Mouse (Mus musculus): ENCODE measurements around the gene Fstl5. TPM values are rescaled to one million over a fixed set of nuclear protein-coding genes. Genes with fewer than 3 reads are reported as not detected.

The Fstl5 gene
- 7.3 and 7.4 TPM in 2 replicates for polyA plus RNA-seq (2014; fragmentation: Nextera tagmentation; extraction: Ambion mirVana)

DNA sequence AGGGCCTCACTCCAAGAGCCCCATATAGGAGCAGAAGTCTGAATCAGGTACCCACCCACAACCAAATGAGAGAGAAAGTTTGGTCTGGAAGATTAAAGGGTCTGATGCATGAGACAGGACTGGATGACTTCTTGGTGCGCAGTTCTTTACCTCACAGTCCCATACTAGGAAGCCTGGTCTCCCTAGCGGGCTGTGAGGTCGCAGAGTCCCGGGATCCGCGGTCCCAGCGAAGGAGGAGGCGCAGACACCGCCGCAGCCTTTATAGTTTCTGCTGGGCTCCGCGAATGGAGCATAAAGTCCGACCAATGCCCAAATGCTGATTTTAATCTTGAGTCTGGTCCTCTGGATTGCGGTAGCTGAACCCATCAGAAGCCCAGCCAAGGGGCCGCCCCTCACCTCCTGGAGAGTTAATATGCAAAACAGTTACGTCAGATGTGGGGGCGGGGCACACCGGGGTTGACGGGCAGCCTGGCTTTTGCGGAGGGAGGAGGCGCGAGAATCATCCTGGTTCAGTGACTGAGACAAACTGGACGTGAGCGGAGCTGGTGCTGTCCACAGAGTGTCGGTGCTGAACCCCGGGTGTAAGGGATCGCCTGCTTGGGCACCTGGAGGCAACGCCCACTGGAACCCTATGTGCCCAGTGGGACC is at the start of gene Fstl5:
Gene Fstl5, plus strand, starts transcription at position 211 of the 648 bp plus-strand sequence.
- Histone ChIP-seq H3K9me3 (ENCODE audit: control insufficient read depth, low read length) (no peaks in the 10 kb centered on the region), H3K27ac (ENCODE audit: low read depth) (no peak within 1 kb of the TSS), H3K36me3 (ENCODE audit: control insufficient read depth, insufficient read depth, low read length) (no peaks in the 10 kb centered on the region), H3K27me3 (replicated peaks; ENCODE audit: control insufficient read depth, insufficient read depth, low read length) (no peaks in the 10 kb centered on the region), H3K9ac (ENCODE audit: low read length) (no peak within 1 kb of the TSS), H3K4me3 (ENCODE audit: low read depth, low read length) (peak within 1 kb of the TSS; percentile 32), H3K4me1 (replicated peaks; ENCODE audit: control insufficient read depth, insufficient read depth, low read length) (no peaks in the 10 kb centered on the region), H3K4me2 (ENCODE audit: low read length) (peak within 1 kb of the TSS; percentile 51)
- ATAC-seq (replicated peaks; ENCODE audit: low FRiP score, low TSS enrichment, low read depth) (peak; percentile 80), DNase-seq (ENCODE audit: low spot score) (peak; percentile 88)
- under 1% methylated on average over 28 of the region's 28 CpGs for WGBS

DNA sequence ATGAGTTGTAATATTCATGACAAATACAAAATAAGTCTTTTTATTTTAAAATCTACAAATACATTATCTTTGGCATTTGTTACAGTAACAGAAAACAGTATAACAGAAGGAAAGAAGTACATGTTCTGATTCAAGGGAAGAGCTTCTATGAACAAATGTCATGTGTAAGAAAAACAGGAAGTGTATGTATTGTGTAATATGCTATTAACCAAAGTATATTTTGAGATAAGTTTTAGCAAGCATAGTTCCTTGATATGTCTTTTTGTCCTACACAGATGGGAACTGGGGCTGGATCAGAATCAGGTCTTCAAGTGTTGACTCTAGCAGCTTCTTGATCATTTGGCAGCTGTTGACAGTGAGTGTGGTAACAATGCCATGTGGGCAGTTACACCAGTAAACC is 48.5 kb upstream of the Fstl5 start:
- ATAC-seq (replicated peaks; ENCODE audit: low FRiP score, low TSS enrichment, low read depth) (no peak), DNase-seq (ENCODE audit: low spot score) (no peak)
- H3K4me2 ChIP-seq (ENCODE audit: low read length), result no peak overlapping the region
- no peaks in the 10 kb centered on the region for H3K36me3 ChIP-seq (ENCODE audit: control insufficient read depth, insufficient read depth, low read length)
- no peak overlapping the region for H3K9ac ChIP-seq (ENCODE audit: low read length)
- no peak overlapping the region for H3K4me3 ChIP-seq (ENCODE audit: low read depth, low read length)
- no peaks in the 10 kb centered on the region for H3K4me1 ChIP-seq (replicated peaks; ENCODE audit: control insufficient read depth, insufficient read depth, low read length)
- H3K27ac ChIP-seq (ENCODE audit: low read depth), result no peak overlapping the region
- no peaks in the 10 kb centered on the region for H3K9me3 ChIP-seq (ENCODE audit: control insufficient read depth, low read length)
- H3K27me3 ChIP-seq (replicated peaks; ENCODE audit: control insufficient read depth, insufficient read depth, low read length), result no peaks in the 10 kb centered on the region

DNA sequence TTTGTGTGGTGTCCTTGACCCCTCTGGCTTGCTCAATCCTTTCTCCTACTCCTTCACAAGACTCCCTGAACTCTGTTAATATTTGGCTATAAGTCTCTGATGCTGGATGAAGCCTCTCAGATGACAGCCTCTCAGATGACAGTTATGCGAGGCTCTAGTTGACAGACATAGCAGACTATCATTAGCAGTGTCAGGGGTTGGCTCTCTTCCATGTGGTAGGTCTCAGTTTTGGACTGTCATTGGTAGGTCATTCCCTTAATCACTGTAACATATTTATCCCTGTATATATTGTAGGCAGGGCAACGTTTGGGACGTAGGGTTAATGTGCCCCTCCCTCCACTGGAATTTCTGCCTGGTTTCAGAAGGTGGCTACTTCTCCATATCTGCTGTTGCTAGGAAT is 22.9 kb upstream of the Fstl5 start:
- Histone ChIP-seq H3K36me3 (ENCODE audit: control insufficient read depth, insufficient read depth, low read length) (no peaks in the 10 kb centered on the region), H3K4me3 (ENCODE audit: low read depth, low read length) (no peak overlapping the region), H3K9ac (ENCODE audit: low read length) (no peak overlapping the region), H3K27me3 (replicated peaks; ENCODE audit: control insufficient read depth, insufficient read depth, low read length) (no peaks in the 10 kb centered on the region), H3K4me2 (ENCODE audit: low read length) (no peak overlapping the region), H3K27ac (ENCODE audit: low read depth) (no peak overlapping the region), H3K9me3 (ENCODE audit: control insufficient read depth, low read length) (no peaks in the 10 kb centered on the region), H3K4me1 (replicated peaks; ENCODE audit: control insufficient read depth, insufficient read depth, low read length) (no peaks in the 10 kb centered on the region)
- WGBS, result 76% methylated on average over 3 of the region's 3 CpGs
- ATAC-seq (replicated peaks; ENCODE audit: low FRiP score, low TSS enrichment, low read depth) (no peak), DNase-seq (ENCODE audit: low spot score) (no peak)

DNA sequence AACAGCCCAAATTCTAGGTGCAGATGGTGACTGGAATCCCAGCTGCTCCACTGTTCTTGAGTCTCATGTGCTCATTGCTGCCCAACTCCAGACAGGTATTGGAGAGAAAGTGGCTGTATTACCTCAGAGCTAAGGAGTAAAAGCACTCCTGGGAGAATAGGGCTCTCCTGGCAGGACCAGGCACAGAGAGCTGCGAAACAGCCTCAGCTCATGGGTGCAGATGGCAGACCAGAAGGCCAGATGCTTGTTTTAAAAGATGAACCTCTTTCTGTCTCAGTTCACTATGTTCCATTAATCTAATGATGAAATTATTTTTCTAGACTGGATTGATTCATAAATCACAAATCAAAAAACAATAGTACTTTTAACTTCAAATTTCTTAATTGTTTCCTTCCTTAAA is 12.1 kb upstream of the Fstl5 start:
- DNase-seq (ENCODE audit: low spot score) (no peak), ATAC-seq (replicated peaks; ENCODE audit: low FRiP score, low TSS enrichment, low read depth) (no peak)
- WGBS, result 89% methylated on average over 1 of the region's 1 CpGs
- Histone ChIP-seq H3K27ac (ENCODE audit: low read depth) (no peak overlapping the region), H3K4me2 (ENCODE audit: low read length) (no peak overlapping the region), H3K4me3 (ENCODE audit: low read depth, low read length) (no peak overlapping the region), H3K9ac (ENCODE audit: low read length) (no peak overlapping the region), H3K36me3 (ENCODE audit: control insufficient read depth, insufficient read depth, low read length) (no peaks in the 10 kb centered on the region), H3K27me3 (replicated peaks; ENCODE audit: control insufficient read depth, insufficient read depth, low read length) (no peaks in the 10 kb centered on the region), H3K9me3 (ENCODE audit: control insufficient read depth, low read length) (no peaks in the 10 kb centered on the region), H3K4me1 (replicated peaks; ENCODE audit: control insufficient read depth, insufficient read depth, low read length) (no peaks in the 10 kb centered on the region)

DNA sequence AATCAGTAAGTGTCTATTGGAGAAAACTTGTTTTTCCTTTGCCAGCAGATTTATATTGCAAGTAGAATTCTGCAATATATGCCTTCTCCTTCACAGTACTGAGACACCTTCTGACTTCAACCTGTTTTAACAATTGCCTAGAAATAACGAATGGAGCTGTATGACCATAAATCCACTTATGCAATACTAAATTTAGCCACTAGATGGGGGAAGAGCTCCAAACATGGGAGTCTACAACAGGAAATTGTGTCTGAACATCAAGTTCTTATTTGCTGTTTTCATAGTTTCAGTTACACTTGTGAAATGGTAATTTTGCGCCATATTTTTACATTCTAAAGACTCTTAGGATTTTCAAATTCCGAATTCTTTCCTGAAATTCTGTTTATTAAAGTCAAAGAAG is 6.2 kb upstream of the Fstl5 start:
- whole genome bisulfite sequencing, result under 1% methylated on average over 3 of the region's 3 CpGs
- Histone ChIP-seq H3K27me3 (replicated peaks; ENCODE audit: control insufficient read depth, insufficient read depth, low read length) (no peaks in the 10 kb centered on the region), H3K4me2 (ENCODE audit: low read length) (no peak overlapping the region), H3K9me3 (ENCODE audit: control insufficient read depth, low read length) (no peaks in the 10 kb centered on the region), H3K9ac (ENCODE audit: low read length) (no peak overlapping the region), H3K4me1 (replicated peaks; ENCODE audit: control insufficient read depth, insufficient read depth, low read length) (no peaks in the 10 kb centered on the region), H3K4me3 (ENCODE audit: low read depth, low read length) (no peak overlapping the region), H3K27ac (ENCODE audit: low read depth) (no peak overlapping the region), H3K36me3 (ENCODE audit: control insufficient read depth, insufficient read depth, low read length) (no peaks in the 10 kb centered on the region)
- DNase-seq (ENCODE audit: low spot score) (no peak), ATAC-seq (replicated peaks; ENCODE audit: low FRiP score, low TSS enrichment, low read depth) (no peak)

DNA sequence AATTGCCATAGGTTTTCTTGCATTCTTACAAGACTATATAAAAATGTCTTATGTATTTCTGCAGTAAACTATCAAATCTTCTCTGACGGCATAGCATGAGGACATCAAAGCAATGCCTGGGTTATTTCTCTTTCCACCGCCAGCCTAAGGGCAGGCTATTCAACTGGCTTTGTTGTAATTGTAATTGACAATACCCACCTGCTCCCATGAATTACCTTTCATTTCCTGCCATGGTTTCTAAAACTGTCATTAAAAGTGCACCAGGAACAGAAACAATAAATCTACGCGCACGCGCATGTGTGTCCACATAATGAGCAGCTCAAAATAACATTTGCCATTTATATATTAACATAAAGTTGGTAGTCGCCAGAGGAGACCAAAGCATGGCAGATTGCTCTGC is 1.2 kb upstream of the Fstl5 start:
- Histone ChIP-seq H3K9ac (ENCODE audit: low read length) (no peak overlapping the region), H3K36me3 (ENCODE audit: control insufficient read depth, insufficient read depth, low read length) (no peaks in the 10 kb centered on the region), H3K4me2 (ENCODE audit: low read length) (no peak overlapping the region), H3K27ac (ENCODE audit: low read depth) (no peak overlapping the region), H3K9me3 (ENCODE audit: control insufficient read depth, low read length) (no peaks in the 10 kb centered on the region), H3K27me3 (replicated peaks; ENCODE audit: control insufficient read depth, insufficient read depth, low read length) (no peaks in the 10 kb centered on the region), H3K4me3 (ENCODE audit: low read depth, low read length) (no peak overlapping the region), H3K4me1 (replicated peaks; ENCODE audit: control insufficient read depth, insufficient read depth, low read length) (no peaks in the 10 kb centered on the region)
- DNase-seq (ENCODE audit: low spot score), result no peak
- ATAC-seq (replicated peaks; ENCODE audit: low FRiP score, low TSS enrichment, low read depth), result no peak
- 69% methylated on average over 7 of the region's 7 CpGs for WGBS

DNA sequence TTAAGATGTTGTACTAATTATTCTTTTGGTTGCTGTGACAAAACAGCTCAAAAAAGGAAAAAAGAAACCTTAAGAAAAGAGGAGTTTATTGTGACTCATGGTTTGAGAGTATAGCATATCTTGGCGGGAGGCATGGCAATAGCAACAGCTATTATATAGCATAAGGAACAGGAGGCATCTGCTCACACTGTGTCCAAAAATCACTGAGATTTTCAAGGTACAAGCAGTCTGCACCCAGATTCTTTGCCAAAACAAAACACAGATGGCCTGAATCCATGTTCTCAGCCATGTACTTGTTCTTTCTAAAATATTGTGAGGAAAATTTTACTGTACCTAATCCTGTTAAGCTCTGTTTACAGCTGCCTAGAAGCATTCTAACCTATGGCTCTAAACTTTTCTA is 66.4 kb downstream of the Fstl5 start:
- Histone ChIP-seq H3K27me3 (replicated peaks; ENCODE audit: control insufficient read depth, insufficient read depth, low read length) (no peaks in the 10 kb centered on the region), H3K9ac (ENCODE audit: low read length) (no peak overlapping the region), H3K27ac (ENCODE audit: low read depth) (no peak overlapping the region), H3K4me3 (ENCODE audit: low read depth, low read length) (no peak overlapping the region), H3K4me1 (replicated peaks; ENCODE audit: control insufficient read depth, insufficient read depth, low read length) (no peaks in the 10 kb centered on the region), H3K36me3 (ENCODE audit: control insufficient read depth, insufficient read depth, low read length) (no peaks in the 10 kb centered on the region), H3K4me2 (ENCODE audit: low read length) (no peak overlapping the region), H3K9me3 (ENCODE audit: control insufficient read depth, low read length) (no peaks in the 10 kb centered on the region)
- DNase-seq (ENCODE audit: low spot score) (no peak), ATAC-seq (replicated peaks; ENCODE audit: low FRiP score, low TSS enrichment, low read depth) (no peak)
- 93% methylated on average over 1 of the region's 1 CpGs for WGBS

DNA sequence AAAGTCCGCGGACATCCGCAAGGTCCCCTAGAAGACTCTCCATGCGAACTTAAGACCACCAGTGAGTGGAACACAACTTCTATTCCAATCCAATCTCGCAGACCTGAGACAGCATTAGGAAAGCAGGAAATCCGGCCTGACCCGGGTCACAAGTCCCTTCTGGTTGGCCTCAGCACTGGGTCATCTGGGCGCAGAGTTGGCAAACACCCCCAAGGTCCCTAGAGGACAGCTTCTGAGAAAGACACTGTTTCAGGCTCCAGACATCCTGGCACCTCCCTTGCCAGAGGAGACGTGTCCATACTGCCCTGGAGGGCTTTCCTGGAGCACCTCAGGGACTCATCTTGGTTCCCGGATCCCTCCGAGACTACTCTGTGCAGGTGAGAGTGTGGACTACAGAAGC is 73.8 kb downstream of the Fstl5 start:
- Histone ChIP-seq H3K9me3 (ENCODE audit: control insufficient read depth, low read length) (no peaks in the 10 kb centered on the region), H3K4me2 (ENCODE audit: low read length) (no peak overlapping the region), H3K4me3 (ENCODE audit: low read depth, low read length) (no peak overlapping the region), H3K27me3 (replicated peaks; ENCODE audit: control insufficient read depth, insufficient read depth, low read length) (no peaks in the 10 kb centered on the region), H3K4me1 (replicated peaks; ENCODE audit: control insufficient read depth, insufficient read depth, low read length) (no peaks in the 10 kb centered on the region), H3K9ac (ENCODE audit: low read length) (no peak overlapping the region), H3K36me3 (ENCODE audit: control insufficient read depth, insufficient read depth, low read length) (no peaks in the 10 kb centered on the region), H3K27ac (ENCODE audit: low read depth) (no peak overlapping the region)
- ATAC-seq (replicated peaks; ENCODE audit: low FRiP score, low TSS enrichment, low read depth), result no peak
- no peak for DNase-seq (ENCODE audit: low spot score)
- WGBS, result 90% methylated on average over 11 of the region's 11 CpGs

DNA sequence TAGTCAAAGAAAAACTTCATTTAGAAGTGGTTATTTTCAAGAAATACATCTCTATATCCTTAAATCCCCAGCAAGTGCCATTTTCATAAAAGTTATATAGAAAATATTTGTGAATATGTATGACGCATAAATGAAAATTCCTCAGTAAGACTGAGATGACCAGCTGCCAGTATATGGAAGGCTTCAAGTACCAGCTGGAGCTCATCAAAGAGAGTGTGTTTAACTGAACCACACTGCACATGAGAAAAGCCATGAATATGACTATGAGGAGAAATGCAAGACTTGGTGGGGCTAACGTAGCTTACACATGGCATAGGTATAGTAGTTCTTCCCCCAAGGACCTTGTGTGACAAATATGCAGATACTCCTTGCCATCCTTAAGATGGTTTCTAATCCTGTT is 164.8 kb downstream of the Fstl5 start:
- no peak for ATAC-seq (replicated peaks; ENCODE audit: low FRiP score, low TSS enrichment, low read depth)

More for the DNA sequence above, 164.8 kb downstream of the Fstl5 start:
- H3K27ac ChIP-seq (ENCODE audit: low read depth), result no peak overlapping the region
- H3K4me3 ChIP-seq (ENCODE audit: low read depth, low read length), result no peak overlapping the region
- H3K9ac ChIP-seq (ENCODE audit: low read length), result no peak overlapping the region
- 77% methylated on average over 2 of the region's 2 CpGs for WGBS
- no peaks in the 10 kb centered on the region for H3K36me3 ChIP-seq (ENCODE audit: control insufficient read depth, insufficient read depth, low read length)
- DNase-seq (ENCODE audit: low spot score), result no peak
- no peak overlapping the region for H3K4me2 ChIP-seq (ENCODE audit: low read length)
- H3K27me3 ChIP-seq (replicated peaks; ENCODE audit: control insufficient read depth, insufficient read depth, low read length), result no peaks in the 10 kb centered on the region
- no peaks in the 10 kb centered on the region for H3K4me1 ChIP-seq (replicated peaks; ENCODE audit: control insufficient read depth, insufficient read depth, low read length)
- no peaks in the 10 kb centered on the region for H3K9me3 ChIP-seq (ENCODE audit: control insufficient read depth, low read length)

All from intestine, embryonic 14.5 days (tissue).